Mouse (Mus musculus) spleen, postnatal 36 days (tissue): ENCODE results near the gene Ccm2.

ENCODE experiments used
- DNase-seq, 2 experiments: peaks; one replicate each; pipeline ENCODE4 v3.0.0; 2022; ENCODE audit warnings: low spot score in 2 of 2, mixed read lengths in 1 of 2

Ccm2 gene

GRCm38 (mm10) chr11:6603224-6603623, 56.5 kb downstream of the Ccm2 start:
- DNase-seq = no peak

- DNase-seq = no peak
These were observed 57.4 kb downstream of the Ccm2 start for GRCm38 (mm10) chr11:6603887-6604603.

- DNase-seq = no peak
These were observed 57.9 kb downstream of the Ccm2 start for GRCm38 (mm10) chr11:6604604-6604936.

GRCm38 (mm10) chr11:6605021-6605481, 58.4 kb downstream of the Ccm2 start:
- no peak for DNase-seq

GRCm38 (mm10) chr11:6605491-6606399, 59.1 kb downstream of the Ccm2 start, which contains the start of gene Nacad:
TSS of gene Nacad (minus strand) at chr11:6606053.
- no peak for DNase-seq

GRCm38 (mm10) chr11:6615250-6616205, 68.8 kb downstream of the Ccm2 start:
- DNase-seq = no peak

- DNase-seq = no peak
These were observed 77.0 kb downstream of the Ccm2 start for GRCm38 (mm10) chr11:6623704-6624103.

GRCm38 (mm10) chr11:6624619-6625382, 78.1 kb downstream of the Ccm2 start:
- DNase-seq = no peak

GRCm38 (mm10) chr11:6625478-6626387, 79.0 kb downstream of the Ccm2 start, which contains the start of gene Tbrg4:
TSS of gene Tbrg4 (minus strand) at chr11:6626067.
- peak; percentile 90 to 91 for DNase-seq

- no peak for DNase-seq
These were observed 79.7 kb downstream of the Ccm2 start for GRCm38 (mm10) chr11:6626388-6626772.

- peak; percentile 76 to 80 for DNase-seq
These were observed 81.0 kb downstream of the Ccm2 start for GRCm38 (mm10) chr11:6627731-6628130.

- DNase-seq = peak; percentile 67
These were observed 81.9 kb downstream of the Ccm2 start for GRCm38 (mm10) chr11:6628568-6628967.

- peak in 1 of 2 experiments; percentile 45 for DNase-seq
These were observed 83.0 kb downstream of the Ccm2 start for GRCm38 (mm10) chr11:6629655-6630054.

- no peak for DNase-seq
These were observed 89.5 kb downstream of the Ccm2 start for GRCm38 (mm10) chr11:6636150-6636549.

- DNase-seq = no peak
These were observed 91.8 kb downstream of the Ccm2 start, which contains the start of gene Wap for GRCm38 (mm10) chr11:6638537-6638936. TSS of gene Wap (minus strand) at chr11:6638637.

- no peak for DNase-seq
These were observed 92.4 kb downstream of the Ccm2 start for GRCm38 (mm10) chr11:6639072-6639471.

- no peak for DNase-seq
These were observed 97.9 kb downstream of the Ccm2 start for GRCm38 (mm10) chr11:6644566-6644965.
